Mouse (Mus musculus) right cerebral cortex, postnatal 14 days (tissue): Measurements from ENCODE around the gene Slc6a5.
"Not testable (repeated sequence)": the region's sequence is repeated elsewhere in the genome, so short reads cannot be mapped to it uniquely, and the experiment has no call there.

Experiments used
- DNase-seq: peaks from one replicate; pipeline ENCODE4 v3.0.0; 2022

The Slc6a5 gene

DNA sequence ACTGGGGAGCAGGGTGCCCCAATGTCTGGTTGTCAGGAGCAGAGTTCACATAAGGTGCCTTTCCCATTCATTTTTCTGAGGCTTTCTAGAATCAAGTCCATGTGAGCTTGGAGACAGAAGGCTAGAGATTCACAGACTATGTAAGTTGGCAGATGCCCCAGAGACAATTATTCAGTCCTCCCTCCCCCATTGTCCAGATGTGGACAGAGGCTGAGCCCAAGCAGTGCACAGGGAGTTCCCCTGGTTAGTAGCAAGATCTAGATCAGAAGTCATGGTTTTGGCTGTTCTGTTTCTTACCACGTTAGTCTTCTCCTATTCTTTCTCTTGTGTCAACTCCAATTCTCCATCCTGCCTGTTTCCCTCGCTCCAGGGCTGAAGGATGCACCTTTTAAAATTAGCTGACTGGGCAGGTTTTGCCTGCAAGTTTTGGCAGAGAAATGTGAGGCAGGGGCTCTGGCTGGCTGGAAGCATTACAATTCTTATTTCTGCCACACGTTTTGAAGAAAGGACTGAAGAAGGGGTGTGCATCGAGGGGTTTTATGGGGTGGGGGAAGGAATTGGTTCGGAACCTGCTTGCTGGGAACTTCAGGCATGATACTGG, 3.9 kb downstream of the Slc6a5 start:
- no peak for DNase-seq

DNA sequence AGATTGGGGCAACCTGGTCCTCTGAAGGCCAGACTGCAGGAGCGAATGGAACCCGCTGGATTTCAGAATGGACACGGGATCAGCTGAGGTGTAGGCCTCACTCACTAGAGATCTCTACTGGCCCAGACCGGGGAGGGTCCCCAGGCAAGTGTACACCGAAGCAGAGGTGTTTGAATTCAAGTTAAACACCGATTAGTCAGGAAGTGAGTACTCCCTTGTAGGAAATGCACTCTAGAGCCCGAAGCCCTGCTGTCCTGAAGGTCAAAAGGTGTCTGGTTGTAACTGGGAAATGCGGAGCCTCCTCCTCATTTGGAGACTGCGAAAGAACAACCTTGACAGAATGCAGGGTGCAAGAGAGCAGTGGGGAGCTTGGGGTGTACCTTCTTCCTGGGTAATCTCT, 5.0 kb downstream of the Slc6a5 start:
- DNase-seq: no peak

DNA sequence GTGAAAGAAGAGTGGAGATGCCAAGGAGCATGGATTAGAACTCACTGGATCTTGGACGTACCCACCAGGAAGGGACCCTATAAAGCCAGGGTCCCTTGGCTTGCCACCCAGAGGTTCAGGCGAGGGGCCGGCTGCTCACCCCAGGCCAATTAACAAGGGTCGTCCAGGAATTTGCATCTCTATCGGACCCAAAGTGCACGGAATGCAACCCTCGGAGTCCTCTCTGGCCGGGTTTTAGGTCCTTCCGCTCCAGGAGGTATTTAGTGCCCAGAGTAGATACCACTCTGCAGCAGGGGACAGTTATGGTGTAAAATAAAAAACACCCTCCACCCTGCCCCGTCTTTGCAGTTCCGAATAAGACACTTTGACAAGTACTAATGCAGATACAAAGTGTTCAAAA, 5.5 kb downstream of the Slc6a5 start:
- DNase-seq: no peak

DNA sequence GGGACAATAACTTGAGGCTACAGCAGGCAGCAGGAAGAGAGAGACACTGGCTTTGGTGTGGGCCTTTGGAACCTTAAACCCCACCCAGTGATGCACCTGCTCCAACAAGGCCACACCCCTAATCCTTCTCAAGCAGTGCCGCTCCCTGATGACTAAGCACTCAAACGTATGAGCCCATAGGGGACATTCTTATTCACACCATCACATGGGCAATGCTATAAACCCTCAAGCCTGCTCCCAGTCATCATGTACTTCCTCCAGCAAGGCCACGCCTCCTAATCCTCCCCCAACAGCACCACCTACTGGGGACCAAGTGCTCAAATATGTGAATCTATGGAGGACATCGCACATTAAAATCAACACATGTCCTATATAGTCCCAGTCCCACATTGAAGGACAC, 9.5 kb downstream of the Slc6a5 start:
- DNase-seq: no peak

DNA sequence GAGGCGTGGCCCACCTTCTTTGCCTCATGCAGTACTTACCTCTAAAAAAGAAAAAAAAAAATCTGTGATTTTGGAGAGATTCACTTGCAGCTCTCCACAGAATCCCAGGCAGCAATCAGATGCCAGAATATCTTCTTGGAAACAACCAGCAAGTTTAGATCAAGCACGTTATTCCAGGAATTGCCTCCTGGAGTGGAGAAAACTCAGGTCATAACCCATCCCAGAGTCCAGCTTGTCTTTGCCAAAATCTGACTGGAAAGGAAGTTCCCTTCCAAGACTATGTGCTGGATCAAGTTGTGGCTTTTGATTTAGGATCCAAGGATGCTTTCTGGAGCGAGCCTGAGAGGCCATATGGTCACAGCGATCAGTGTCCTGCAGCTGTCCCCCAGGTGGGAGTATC, 10.8 kb downstream of the Slc6a5 start:
- DNase-seq: no peak

DNA sequence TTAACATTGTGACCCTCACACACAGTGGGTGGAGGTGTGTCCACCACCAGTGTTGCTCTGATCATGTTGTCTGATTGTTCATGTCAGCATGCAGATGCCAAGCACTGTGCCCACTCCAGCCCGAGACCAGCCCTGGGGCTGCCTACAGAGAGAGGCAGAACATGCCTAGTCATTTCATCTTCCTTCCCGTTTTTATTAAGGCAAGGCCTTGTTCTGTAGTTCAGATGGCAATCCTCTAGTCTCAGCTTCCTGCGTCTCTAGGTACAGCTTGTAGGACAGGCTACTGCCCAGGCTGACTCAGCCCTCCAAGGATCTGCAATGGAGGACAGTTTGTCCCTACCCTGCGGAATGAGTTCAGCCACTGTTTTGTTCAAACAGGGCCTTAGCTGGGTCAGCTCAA, 13.0 kb downstream of the Slc6a5 start:
- DNase-seq: no peak

DNA sequence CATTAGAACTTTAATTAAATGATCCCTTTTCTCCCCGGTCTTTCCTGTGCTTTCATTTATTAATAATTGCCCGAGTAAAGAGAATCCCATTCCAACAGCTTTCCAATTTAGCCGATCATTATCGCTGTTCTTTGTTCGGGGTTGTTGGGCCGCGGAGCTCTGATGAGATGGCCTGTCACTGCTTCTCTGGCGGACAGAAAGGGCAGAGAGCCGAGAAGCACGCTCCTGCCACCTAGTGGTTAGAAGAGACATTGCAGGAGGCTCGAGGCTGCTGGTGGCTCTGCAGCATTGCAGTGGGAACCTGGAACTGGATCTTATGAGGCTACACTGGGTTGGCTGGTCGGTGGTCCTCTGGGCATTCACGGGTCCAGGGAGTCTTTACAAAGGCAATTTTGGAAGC, 13.4 kb downstream of the Slc6a5 start:
- peak; percentile 66 for DNase-seq

DNA sequence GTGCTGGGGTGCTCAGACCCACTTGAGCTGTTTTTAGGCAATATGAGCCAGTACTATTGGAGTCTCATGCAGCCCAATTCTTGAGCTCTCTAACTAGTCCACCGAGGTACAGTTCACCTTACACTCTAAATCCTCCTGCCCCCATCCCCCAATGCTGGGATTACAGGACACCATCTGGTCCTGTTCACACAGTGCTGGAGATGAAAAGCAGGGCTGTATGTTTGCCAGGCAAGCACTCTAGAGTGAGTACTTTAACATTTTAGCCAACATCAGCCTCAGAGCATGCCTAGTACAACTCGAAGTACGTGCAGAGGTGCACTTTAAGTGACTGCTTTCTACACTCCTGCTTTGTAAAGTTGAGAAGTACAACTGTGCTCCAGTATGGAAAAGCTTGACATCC, 18.6 kb downstream of the Slc6a5 start:
- no peak for DNase-seq

DNA sequence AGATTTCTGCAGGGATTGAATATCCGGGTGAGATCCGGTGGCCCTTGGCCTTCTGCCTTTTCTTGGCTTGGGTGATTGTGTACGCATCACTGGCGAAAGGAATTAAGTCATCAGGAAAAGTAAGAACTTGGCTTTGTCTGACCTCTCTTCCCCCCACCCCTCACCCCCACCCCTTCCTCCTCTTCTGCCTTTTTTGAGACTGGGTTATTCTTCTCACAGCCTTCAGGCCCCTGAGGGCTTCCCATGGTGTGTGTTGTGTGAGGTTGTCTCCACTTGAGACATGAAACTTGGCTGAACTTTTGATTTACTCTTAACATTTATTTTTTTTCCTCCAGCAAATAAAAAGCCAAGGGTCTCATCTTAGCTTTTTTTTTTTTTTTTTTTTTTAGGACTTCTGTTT, 20.1 kb downstream of the Slc6a5 start:
- DNase-seq: no peak

DNA sequence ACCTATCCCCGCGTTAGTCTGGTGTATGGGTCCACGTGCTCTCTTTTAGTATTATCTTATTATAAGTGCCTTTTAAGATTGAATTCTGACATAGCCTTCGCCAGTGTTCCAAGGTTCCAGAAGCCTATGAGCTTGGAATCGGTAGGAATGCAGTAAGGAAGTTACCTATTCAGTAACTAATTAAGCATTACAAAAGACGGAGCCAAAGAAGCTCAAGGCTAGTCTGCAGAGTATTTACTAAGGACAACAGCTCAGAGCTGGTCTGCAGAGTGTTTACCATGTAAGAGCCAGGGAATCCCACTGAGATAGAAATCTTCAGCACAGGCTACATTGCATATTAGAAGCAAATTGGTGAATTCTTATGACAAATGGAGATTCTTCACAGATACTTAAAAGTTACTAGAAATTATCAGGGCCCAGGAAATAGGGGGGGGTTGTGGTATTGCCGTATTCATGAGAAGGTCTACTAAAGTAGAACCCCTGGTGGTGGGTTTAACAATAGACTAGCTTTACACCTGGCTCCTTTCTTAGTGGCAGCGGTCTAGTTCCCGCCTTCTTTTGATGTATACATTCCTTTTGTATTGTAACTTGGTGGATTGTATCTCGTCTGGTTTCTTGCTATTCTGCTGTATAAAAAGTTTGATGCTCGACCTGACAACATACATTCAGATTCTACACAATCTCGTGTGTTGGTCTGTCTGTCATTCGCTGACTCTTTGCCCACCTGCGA, 23.6 kb downstream of the Slc6a5 start:
- DNase-seq: not testable (repeated sequence)

DNA sequence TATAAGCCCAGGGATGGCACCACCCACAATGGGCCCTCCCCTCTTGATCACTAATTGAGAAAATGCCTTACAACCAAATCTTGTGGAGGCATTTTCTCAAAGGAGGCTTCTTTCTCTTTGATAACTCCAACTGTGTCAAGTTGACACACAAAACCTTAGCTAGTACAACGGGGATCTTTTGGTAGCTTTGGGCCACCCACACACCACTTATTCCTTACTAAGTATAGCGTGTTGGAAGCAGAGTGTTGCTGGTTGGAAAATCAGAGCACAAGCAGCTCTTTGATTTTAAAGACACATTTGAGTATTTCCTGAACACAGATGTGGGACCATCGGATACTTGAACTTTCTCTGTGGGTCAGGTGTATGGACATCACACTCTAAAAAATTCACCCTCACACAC, 26.9 kb downstream of the Slc6a5 start:
- DNase-seq: no peak

DNA sequence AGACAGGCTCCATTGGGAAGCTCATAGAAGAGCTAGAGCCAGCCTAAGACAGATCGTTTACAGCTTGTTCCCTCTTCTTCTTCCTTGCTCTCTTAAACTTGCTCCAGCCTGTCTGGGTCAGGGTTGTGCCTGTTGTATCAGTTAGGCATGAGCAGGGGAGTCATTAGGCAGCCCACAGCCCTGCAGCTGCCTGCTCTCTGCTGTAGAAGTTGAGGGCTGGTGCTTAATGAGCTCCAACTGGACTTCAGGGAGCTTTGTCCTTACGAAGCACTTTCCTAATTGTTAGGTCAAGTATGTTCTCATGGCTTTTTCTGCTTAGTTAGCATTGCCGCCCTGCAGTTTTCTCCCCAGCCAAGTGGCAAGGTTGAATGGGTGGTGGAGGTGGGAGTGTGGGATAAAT, 32.1 kb downstream of the Slc6a5 start:
- DNase-seq: no peak

DNA sequence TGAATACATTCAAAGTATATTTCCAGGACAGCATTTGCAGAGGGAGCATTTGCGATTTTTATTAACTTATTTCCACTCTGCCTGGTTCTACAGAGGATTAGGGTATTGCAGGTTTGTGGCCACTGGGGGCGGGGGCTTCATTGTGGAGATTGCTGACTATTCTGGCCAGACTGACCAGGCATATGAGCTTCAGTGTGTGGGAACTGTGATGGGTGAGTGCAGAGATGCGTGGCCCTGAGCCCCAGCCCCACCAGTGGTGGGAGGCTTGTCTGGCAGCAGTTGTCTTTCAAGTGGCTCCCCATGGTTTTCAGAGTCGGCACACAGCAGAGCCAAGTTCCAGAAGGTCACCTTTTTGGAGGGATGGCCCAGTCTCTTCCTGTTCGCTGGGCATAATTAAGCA, 32.5 kb downstream of the Slc6a5 start:
- DNase-seq: no peak

DNA sequence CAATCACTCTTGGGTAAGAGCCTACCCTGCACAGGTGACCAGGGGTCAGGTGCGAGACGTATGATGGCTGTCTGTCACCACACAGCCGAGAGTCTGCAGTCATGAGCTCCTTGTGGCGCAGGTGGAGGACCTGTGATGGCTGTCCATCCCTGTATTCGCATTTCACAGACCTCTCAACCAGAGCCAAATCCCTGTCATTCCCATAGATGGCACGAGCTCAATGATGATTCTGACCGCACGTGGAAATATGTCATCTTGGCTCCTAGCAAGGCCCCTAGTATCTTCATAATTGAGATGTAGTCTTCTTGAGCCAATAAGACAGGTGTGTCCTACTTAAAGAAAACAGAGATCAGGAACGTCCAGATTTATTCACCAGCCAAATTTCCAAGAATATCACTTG, 36.7 kb downstream of the Slc6a5 start:
- no peak for DNase-seq

DNA sequence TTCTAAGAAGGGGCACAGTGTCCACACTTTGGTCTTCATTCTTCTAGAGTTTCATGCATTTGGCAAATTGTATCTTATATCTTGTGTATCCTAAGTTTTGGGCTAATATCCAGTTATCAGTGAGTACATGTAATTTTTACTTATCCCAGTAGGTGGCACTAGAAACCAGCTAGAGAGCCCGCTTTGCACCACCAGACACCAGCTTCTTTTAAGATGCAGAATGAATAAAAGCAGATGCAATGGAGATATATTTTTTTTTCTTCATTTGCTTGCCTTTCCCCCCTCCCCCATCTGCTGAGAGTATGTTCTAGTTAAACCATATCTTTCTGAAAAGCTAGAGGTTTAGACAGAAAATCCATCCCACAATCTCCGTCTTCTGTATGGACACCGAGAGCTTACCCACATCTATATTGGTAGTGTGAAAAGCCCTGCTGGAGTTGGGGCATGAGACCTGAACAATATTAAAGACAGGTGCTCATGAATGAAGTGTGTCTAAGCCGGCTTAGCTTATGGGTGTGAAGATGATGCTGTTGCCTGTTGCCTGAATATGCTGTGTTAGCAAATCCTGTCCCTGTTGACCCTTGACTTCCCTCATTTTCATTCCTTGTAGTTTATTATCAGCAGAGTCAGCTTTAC, 43.7 kb downstream of the Slc6a5 start:
- DNase-seq: no peak

DNA sequence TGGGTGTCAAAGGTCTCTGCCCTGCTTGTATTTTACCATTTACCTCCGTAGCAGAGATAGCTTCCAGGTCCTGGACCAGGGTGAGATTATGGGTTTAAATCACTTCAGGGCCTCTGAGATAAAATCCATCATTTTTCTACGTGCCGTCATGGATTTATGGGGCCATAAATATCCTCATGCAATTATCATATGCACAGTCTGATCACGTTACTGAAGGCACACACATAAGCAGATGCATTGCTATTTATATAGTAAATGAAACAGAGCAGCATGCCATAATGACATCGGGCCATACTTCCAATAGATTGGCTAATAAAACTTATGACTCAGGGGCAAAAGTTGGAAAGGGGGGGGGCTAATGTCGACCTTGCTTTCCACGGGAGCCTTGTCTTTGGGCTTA, 44.9 kb downstream of the Slc6a5 start:
- DNase-seq: no peak

DNA sequence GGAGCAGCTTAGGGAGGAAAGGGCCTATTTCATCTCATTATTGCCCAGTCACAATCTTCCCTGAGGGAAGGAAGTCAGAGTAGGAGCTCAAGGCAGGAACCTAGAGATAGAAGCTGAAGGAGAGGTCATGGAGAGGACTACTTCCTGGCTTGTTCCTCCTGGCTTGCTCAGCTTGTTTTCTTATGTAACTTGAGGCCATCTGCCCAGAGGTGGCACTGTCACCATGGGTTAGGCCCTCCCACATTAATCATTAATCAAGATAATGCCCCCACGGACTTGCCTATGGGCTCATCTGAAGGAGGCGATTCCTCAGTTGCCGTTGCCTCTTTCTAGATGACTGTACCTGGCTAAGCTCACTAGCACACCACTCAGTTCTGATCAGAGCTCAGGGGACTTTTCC, 47.2 kb downstream of the Slc6a5 start:
- DNase-seq: no peak

DNA sequence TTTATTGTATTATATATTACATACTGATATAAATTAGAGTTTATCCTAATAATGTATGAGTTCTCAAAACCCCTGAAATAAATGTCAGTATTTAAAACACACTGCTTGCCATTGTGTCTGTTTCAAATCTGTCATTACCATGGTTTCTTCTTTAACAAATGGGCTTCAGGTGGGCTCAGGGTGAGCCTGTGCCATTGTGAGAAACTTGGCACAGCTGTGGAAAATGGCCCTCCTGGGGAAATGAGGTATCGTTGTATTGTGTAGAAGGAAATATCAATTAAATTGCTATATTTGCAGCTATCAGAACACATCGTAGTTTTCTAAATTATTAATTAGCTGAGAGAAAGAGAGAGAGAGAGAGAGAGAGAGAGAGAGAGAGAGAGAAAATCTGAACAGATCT, 53.8 kb downstream of the Slc6a5 start:
- DNase-seq: no peak

DNA sequence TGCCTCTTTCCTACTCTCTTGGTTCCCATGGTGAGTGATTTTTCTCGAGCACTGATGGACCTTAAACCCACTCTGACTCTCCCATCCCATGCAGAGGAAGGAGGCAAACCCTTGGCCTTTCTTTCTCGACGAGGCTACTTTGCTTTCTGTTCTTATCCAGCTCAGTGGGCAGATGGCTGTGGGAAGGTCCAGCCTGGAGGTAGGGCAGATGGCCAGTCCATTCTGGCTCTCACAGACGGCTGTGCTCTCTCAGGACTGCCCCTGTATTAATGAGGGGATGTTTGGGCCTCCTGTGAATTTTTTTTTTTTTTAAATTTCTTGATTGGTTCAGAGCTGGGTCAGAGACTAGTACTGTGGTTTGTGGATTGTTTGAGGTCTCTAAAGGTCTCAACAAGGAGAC, 59.6 kb downstream of the Slc6a5 start:
- DNase-seq: no peak

DNA sequence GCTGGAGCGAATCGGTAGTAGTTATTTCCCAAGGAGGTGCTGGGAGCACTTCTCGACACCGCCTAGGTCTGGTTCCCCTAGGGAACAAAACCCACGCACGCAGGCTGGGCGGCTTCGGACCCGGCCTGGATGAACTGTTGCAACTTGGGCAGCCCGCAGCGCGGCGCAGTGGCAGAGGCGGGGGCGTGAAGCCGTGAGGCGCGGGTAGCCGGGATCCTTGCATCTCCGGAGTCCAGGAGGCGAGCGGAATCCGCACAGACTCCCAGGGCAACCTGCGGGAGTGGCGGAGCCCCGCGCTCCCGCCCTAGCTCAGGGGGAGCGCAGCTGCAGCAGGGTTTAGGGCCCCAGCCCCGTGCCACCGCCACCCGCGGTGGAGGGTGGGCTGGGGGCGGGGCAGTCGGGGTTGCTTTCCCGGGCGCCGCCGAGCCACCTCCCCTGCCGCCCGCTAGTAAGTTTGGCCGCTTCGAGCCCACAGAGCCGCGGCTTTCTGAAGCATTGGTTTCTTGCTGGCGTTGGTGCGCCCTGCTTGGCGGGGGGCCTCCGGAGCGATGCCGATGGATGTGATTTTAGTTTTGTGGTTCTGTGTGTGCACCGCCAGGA, 65.0 kb downstream of the Slc6a5 start, which contains the start of gene Nell1:
TSS of gene Nell1 (plus strand) at position 24 of the 600 bp plus-strand sequence.
- DNase-seq: peak; percentile 28

DNA sequence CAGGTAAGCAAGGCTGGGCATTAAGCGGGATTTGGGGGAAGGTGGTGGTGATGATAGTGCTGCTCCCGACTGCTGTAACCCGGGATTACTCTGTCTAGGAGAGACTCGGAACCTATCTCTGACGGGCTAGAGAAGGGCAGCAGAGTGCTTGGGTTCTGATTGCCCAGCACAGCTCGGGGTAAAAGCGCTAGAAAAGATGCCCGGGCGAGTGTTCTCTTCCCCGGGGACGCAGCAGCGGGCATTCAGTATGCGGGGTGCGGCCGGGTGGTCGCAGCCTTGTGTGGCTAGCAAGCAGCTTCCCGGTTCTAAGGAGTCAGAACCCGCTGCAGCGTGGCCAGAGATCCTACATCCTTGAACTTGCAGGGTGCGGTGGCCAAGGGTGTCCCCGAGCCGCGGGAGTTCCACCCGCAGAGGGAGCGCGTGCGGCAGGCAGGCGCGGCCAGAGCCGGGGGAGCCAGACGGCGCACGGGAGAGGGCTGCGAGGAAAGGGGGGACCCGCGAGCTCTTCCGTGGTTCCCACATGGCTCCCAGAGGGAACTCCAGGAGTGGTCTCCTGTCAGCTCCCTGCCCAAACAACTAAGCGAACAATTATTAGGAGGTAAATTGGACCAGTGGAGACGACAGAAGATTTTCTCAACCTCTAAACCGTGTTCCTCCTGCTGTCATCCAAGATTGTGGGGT, 65.6 kb downstream of the Slc6a5 start:
- DNase-seq: peak; percentile 54

DNA sequence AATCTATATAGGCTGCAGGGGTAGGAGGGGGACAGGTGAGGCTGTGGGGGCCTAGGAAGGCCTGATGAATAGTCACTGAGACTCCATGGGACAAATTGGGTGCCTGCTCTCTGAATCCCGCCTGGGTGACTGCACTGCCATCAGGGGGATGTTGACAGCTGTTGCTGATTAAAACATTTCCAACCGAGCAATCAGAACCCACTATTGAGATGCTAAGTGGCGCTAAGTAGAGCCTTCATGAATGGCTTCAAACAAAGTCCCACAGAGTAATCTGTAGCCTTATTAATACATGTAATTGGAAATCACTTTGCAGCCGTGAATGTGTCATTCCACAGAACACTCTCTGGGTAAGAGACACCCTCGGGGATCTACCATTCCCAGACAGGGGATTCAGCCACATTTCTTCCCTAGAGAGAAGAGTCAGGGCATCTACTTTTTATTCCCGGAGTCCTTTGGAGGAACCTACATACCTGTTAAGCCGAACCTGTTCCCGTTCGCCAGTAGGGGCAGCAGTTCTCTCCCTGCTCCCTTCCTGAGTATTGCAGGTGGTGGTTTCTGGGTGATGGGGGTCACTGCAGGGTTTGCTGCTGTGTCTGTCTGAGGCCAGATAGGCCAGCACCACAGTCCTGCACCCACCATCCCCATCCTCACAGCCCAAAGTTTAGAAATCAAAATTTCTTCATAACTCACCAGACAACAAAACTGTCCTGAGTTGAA, 71.7 kb downstream of the Slc6a5 start:
- DNase-seq: no peak

DNA sequence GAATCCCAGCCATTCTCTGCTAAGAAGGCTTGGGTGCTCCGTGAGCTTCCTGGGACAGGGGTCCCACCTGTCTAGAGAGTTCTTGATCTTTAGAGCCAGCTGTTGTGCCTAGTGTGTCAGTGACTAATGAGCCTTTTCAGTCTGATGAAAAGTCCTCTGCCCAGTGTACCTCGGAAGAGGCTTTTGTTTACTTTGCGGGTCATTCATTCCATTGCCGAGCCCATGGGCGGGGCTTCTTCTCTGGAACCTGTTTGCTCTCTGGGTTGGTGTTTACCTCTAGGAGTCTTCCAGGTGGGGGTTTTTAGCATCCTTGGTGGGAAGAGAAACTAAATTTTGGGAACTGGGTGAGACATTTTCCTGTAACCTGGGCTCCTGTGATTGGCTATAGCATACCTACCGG, 74.8 kb downstream of the Slc6a5 start:
- DNase-seq: no peak
